Mouse (Mus musculus): ENCODE measurements around the gene Gemin7. TPM values are rescaled to one million over a fixed set of nuclear protein-coding genes. Genes with fewer than 3 reads are reported as not detected.

The Gemin7 gene
- polyA plus RNA-seq, 1 experiment from 2014 or later, result 158 TPM

- H3K27me3 ChIP-seq (ENCODE audit: control insufficient read depth, insufficient read depth, low read length), result peaks cover 70% of the 10 kb centered on the region
- H3K9me3 ChIP-seq (replicated peaks; ENCODE audit: control insufficient read depth, low read length), result no peaks in the 10 kb centered on the region
- peaks cover 7% of the 10 kb centered on the region; the same call in 1 of the 2 replicates for H3K4me1 ChIP-seq (ENCODE audit: control insufficient read depth, insufficient read depth, low read length)
- H3K9ac ChIP-seq (replicated peaks; ENCODE audit: low read length), result no peak overlapping the region
- no peaks in the 10 kb centered on the region for H3K36me3 ChIP-seq (replicated peaks; ENCODE audit: control insufficient read depth, insufficient read depth, low read depth, low read length)
- peak overlapping the region; percentile 78 for H3K4me2 ChIP-seq (ENCODE audit: low read depth, low read length)
- H3K27ac ChIP-seq (replicated peaks; ENCODE audit: low read depth, low read length), result no peak overlapping the region
- WGBS, result 13% methylated on average over 72 of the region's 72 CpGs
- no peak for ATAC-seq (replicated peaks; ENCODE audit: insufficient number of reproducible peaks, low FRiP score, low TSS enrichment, low read depth)
- peak overlapping the region; percentile 38 for H3K4me3 ChIP-seq (ENCODE audit: low read depth, low read length)
- DNase-seq (ENCODE audit: low spot score), result no peak
Observed at GRCm38 (mm10) chr7:19523017-19523756, 54.2 kb downstream of the Gemin7 start.

DNA sequence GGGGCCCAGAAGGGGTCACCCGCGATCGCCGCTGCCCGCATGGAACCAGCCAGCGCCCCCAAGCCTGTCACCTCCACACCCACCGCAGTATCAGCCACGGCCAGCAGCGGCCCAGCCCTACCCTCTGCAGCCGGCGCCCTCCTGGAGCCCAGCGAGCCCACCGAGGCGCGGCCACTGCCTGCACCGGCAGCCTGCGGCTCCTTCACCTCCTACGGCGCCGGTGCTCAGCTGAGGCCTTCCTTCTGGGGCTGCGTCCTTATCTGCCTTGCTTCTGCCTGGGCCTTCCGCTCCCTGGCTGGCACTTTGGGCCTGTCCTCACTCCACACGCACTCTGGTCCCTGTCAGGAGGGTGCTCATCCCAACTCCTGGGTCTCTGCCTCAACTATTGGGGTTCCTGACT, 57.4 kb downstream of the Gemin7 start:
- Histone ChIP-seq H3K9ac (replicated peaks; ENCODE audit: low read length) (peak overlapping the region; percentile 46), H3K27ac (replicated peaks; ENCODE audit: low read depth, low read length) (no peak overlapping the region), H3K4me3 (ENCODE audit: low read depth, low read length) (peak overlapping the region; percentile 26), H3K4me2 (ENCODE audit: low read depth, low read length) (peak overlapping the region; percentile 36), H3K27me3 (ENCODE audit: control insufficient read depth, insufficient read depth, low read length) (peaks cover 74% of the 10 kb centered on the region), H3K4me1 (ENCODE audit: control insufficient read depth, insufficient read depth, low read length) (peaks cover 7% of the 10 kb centered on the region; the same call in 1 of the 2 replicates), H3K9me3 (replicated peaks; ENCODE audit: control insufficient read depth, low read length) (no peaks in the 10 kb centered on the region), H3K36me3 (replicated peaks; ENCODE audit: control insufficient read depth, insufficient read depth, low read depth, low read length) (no peaks in the 10 kb centered on the region)
- peak; percentile 32 for DNase-seq (ENCODE audit: low spot score)
- no peak for ATAC-seq (replicated peaks; ENCODE audit: insufficient number of reproducible peaks, low FRiP score, low TSS enrichment, low read depth)
- WGBS, result 6% methylated on average over 18 of the region's 23 CpGs

DNA sequence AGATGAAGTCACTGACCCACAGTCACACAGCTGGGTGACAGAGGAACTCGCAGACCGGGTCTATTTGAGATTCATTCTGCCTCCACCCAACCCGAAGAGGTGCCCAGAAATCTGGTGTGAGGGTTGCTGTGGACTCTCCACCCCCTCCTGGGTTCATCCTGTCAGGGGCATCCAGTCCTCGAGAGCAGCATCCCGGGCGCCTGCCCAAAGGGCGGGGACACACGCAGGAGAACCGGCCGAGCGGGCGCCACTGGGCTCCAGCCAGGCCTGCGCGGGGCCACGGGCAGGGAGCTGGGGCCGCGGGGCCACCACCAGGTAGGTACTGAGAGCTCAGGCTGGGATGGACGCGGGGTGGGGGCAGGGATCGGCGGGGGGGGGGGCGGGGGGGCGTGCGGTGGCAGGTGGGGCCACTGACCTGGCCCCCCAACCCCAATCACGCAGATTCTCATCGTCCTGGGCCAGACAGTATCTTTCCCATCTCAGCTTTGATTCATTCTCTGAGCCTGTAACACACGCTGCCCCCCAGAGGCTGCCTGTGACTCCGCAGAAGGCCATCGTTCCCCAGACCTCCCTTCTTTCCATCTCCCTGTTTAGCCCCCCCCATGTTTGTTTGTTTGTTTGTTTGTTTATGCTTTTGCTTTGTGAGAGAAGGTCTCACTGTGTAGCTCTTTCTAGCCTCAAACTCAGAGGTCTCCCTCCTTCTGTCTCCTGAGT, 59.6 kb downstream of the Gemin7 start, which contains the start of gene Nkpd1:
TSS of gene Nkpd1 (plus strand) at position 187 of the 714 bp plus-strand sequence.
- H3K36me3 ChIP-seq (replicated peaks; ENCODE audit: control insufficient read depth, insufficient read depth, low read depth, low read length), result no peaks in the 10 kb centered on the region
- H3K4me2 ChIP-seq (ENCODE audit: low read depth, low read length), result peak within 1 kb of the TSS; percentile 47
- H3K4me1 ChIP-seq (ENCODE audit: control insufficient read depth, insufficient read depth, low read length), result no peaks in the 10 kb centered on the region; the same call in 1 of the 2 replicates
- no peak for ATAC-seq (replicated peaks; ENCODE audit: insufficient number of reproducible peaks, low FRiP score, low TSS enrichment, low read depth)
- DNase-seq (ENCODE audit: low spot score), result peak; percentile 43
- H3K4me3 ChIP-seq (ENCODE audit: low read depth, low read length), result 0 out of 2 replicates have a peak within 1 kb of the TSS, but pooled peaks have one; percentile 14
- peak within 1 kb of the TSS; percentile 37 for H3K9ac ChIP-seq (replicated peaks; ENCODE audit: low read length)
- H3K9me3 ChIP-seq (replicated peaks; ENCODE audit: control insufficient read depth, low read length), result no peaks in the 10 kb centered on the region
- peaks cover 52% of the 10 kb centered on the region for H3K27me3 ChIP-seq (ENCODE audit: control insufficient read depth, insufficient read depth, low read length)
- 6% methylated on average over 24 of the region's 29 CpGs for WGBS
- no peak within 1 kb of the TSS for H3K27ac ChIP-seq (replicated peaks; ENCODE audit: low read depth, low read length)

Other genes with a start within 250 kb of the Gemin7 start
- 87.1 and 94.5 TPM in 2 replicates for gene Ercc1, start 232.8 kb downstream of the Gemin7 start, polyA plus RNA-seq (2014; fragmentation: Nextera tagmentation; extraction: Ambion mirVana)
- 20.1 and 21.5 TPM in 2 replicates for gene Cd3eap, start 218.1 kb downstream of the Gemin7 start, polyA plus RNA-seq (2014; fragmentation: Nextera tagmentation; extraction: Ambion mirVana)
- gene Ppp1r13l, start 217.8 kb downstream of the Gemin7 start, polyA plus RNA-seq (2014; fragmentation: Nextera tagmentation; extraction: Ambion mirVana), result 4.7 and 5.2 TPM in 2 replicates
- 7.1 and 8.2 TPM in 2 replicates for gene Ercc2, start 195.6 kb downstream of the Gemin7 start, polyA plus RNA-seq (2014; fragmentation: Nextera tagmentation; extraction: Ambion mirVana)
- 3.9 and 5.6 TPM in 2 replicates for gene Klc3, start 173.5 kb downstream of the Gemin7 start, polyA plus RNA-seq (2014; fragmentation: Nextera tagmentation; extraction: Ambion mirVana)
- 0.17 TPM in 1 of 2 replicates, not detected in the other for gene Ckm, start 172.8 kb downstream of the Gemin7 start, polyA plus RNA-seq (2014; fragmentation: Nextera tagmentation; extraction: Ambion mirVana)
- 7.9 and 8.6 TPM in 2 replicates for gene Mark4, start 118.8 kb downstream of the Gemin7 start, polyA plus RNA-seq (2014; fragmentation: Nextera tagmentation; extraction: Ambion mirVana)
- gene Exoc3l2, start 114.3 kb downstream of the Gemin7 start, polyA plus RNA-seq (2014; fragmentation: Nextera tagmentation; extraction: Ambion mirVana), result 1.2 and 1.7 TPM in 2 replicates
- gene Bloc1s3, start 69.2 kb downstream of the Gemin7 start, polyA plus RNA-seq (2014; fragmentation: Nextera tagmentation; extraction: Ambion mirVana), result 2.3 and 2.6 TPM in 2 replicates
- 51.7 and 58.2 TPM in 2 replicates for gene Trappc6a, start 69.2 kb downstream of the Gemin7 start, polyA plus RNA-seq (2014; fragmentation: Nextera tagmentation; extraction: Ambion mirVana)
- 0.08 TPM in 1 of 2 replicates, not detected in the other for gene Nkpd1, start 59.8 kb downstream of the Gemin7 start, polyA plus RNA-seq (2014; fragmentation: Nextera tagmentation; extraction: Ambion mirVana)
- 3.6 and 3.7 TPM in 2 replicates for gene Ppp1r37, start 14.5 kb downstream of the Gemin7 start, polyA plus RNA-seq (2014; fragmentation: Nextera tagmentation; extraction: Ambion mirVana)
- gene Zfp296, start 308 bp downstream of the Gemin7 start, polyA plus RNA-seq (2014; fragmentation: Nextera tagmentation; extraction: Ambion mirVana), result 0.22 and 0.31 TPM in 2 replicates
- gene Clasrp, start 26.9 kb upstream of the Gemin7 start, polyA plus RNA-seq (2014; fragmentation: Nextera tagmentation; extraction: Ambion mirVana), result 36.0 and 37.4 TPM in 2 replicates
- gene Relb, start 51.8 kb upstream of the Gemin7 start, polyA plus RNA-seq (2014; fragmentation: Nextera tagmentation; extraction: Ambion mirVana), result 3.8 and 4.3 TPM in 2 replicates
- gene Clptm1, start 87.4 kb upstream of the Gemin7 start, polyA plus RNA-seq (2014; fragmentation: Nextera tagmentation; extraction: Ambion mirVana), result 92.5 and 94.7 TPM in 2 replicates
- 0.41 and 0.82 TPM in 2 replicates for gene Apoc2, start 100.3 kb upstream of the Gemin7 start, polyA plus RNA-seq (2014; fragmentation: Nextera tagmentation; extraction: Ambion mirVana)
- not detected in 2 replicates for gene Gm44805, start 103.8 kb upstream of the Gemin7 start, polyA plus RNA-seq (2014; fragmentation: Nextera tagmentation; extraction: Ambion mirVana)
- gene Apoc4, start 103.9 kb upstream of the Gemin7 start, polyA plus RNA-seq (2014; fragmentation: Nextera tagmentation; extraction: Ambion mirVana), result not detected in 2 replicates
- gene Apoc1, start 115.1 kb upstream of the Gemin7 start, polyA plus RNA-seq (2014; fragmentation: Nextera tagmentation; extraction: Ambion mirVana), result 5.4 and 6.1 TPM in 2 replicates
- 180 and 210 TPM in 2 replicates for gene Apoe, start 121.6 kb upstream of the Gemin7 start, polyA plus RNA-seq (2014; fragmentation: Nextera tagmentation; extraction: Ambion mirVana)
- 123 and 131 TPM in 2 replicates for gene Tomm40, start 137.8 kb upstream of the Gemin7 start, polyA plus RNA-seq (2014; fragmentation: Nextera tagmentation; extraction: Ambion mirVana)
- gene Nectin2, start 172.9 kb upstream of the Gemin7 start, polyA plus RNA-seq (2014; fragmentation: Nextera tagmentation; extraction: Ambion mirVana), result 69.8 and 73.0 TPM in 2 replicates
- gene Bcam, start 193.4 kb upstream of the Gemin7 start, polyA plus RNA-seq (2014; fragmentation: Nextera tagmentation; extraction: Ambion mirVana), result 43.8 and 52.0 TPM in 2 replicates
- gene Cblc, start 219.2 kb upstream of the Gemin7 start, polyA plus RNA-seq (2014; fragmentation: Nextera tagmentation; extraction: Ambion mirVana), result 1.1 and 1.7 TPM in 2 replicates
- gene Bcl3, start 245.2 kb upstream of the Gemin7 start, polyA plus RNA-seq (2014; fragmentation: Nextera tagmentation; extraction: Ambion mirVana), result 1.4 and 2.2 TPM in 2 replicates